Mouse (Mus musculus): ENCODE results near the gene Rangap1.

- no peak for TF ChIP-seq JUND (conservative IDR thresholded peaks at IDR 0.05; ENCODE audit: low read depth, low read length)
- no peak for TF ChIP-seq CTCF (conservative IDR thresholded peaks at IDR 0.05 in 1 of 2, IDR thresholded peaks at IDR 0.05 in 1 of 2; ENCODE audit: low read depth in 2 of 2, low read length in 2 of 2)
- TF ChIP-seq CHD2 (IDR thresholded peaks at IDR 0.05; ENCODE audit: low read length), result no peak
- no peak for TF ChIP-seq ELF1 (IDR thresholded peaks at IDR 0.05; ENCODE audit: low read depth, low read length)
Measured at GRCm38 (mm10) chr15:81703094-81703489, 42.2 kb downstream of the Rangap1 start.
